Mouse (Mus musculus): ENCODE data around the gene Galnt16.

The Galnt16 gene

DNA sequence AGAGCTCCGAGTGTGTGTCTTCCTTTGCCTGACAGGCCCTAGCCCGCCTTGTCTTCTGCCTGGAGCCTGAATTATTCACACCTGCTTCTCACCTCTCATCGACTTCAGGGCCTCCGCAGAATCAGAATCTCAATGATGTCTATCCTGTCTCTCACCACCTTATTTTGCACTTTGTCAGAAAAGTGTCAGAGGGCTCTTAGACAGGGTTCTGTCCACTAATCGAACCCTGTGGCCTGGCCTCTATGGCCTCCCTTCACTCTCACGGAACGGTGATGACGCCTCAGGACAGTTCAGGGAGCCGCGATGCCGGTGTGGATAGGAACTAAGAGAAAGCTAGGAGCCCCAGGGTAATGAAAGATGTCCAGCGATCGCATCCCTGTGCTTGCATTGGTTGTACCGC, at the start of gene Galnt16:
Gene Galnt16, plus strand, starts transcription at position 301 of the 400 bp plus-strand sequence.
- DNase-seq (ENCODE audit: low read depth): no peak

DNA sequence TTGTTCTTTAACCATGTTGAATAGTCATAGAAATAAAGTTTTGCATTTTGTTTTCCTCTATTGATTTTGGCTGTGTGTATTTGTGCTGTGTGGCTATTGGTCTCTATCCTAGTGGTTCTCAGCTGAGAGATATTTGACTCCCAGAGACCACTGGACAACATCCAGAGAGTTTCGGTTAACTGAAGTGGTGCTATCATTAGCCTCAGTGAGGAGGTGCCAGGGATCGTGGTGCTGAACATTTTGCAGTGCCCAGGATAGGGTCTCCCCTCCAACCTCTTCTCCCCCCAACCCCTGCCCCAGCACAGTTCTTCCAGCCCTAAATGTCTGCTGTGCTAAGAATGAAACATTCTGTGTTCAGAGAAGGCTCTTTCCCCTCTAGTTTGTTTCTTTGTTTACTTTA, 47.9 kb upstream of the Galnt16 start:
- no peak for DNase-seq (ENCODE audit: low read depth)

DNA sequence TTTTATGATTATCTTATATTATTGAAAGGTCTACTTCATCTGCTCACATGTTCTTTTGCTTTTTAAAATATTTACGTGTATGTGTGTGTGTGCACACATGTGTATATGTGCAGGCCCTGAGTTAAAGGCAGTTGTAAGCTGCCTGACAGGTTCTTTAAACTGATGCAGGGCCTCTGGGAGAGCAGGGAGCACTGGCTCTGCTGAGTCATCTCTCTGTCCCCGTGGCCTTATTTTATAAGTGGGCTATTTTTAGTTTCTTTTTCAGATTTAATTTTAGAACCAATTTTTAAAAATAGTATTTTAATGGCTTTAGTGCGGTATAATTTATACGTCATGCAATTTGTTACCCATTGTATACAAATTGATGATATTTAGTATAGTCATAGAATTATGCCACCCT, 46.2 kb upstream of the Galnt16 start:
- no peak for DNase-seq (ENCODE audit: low read depth)

DNA sequence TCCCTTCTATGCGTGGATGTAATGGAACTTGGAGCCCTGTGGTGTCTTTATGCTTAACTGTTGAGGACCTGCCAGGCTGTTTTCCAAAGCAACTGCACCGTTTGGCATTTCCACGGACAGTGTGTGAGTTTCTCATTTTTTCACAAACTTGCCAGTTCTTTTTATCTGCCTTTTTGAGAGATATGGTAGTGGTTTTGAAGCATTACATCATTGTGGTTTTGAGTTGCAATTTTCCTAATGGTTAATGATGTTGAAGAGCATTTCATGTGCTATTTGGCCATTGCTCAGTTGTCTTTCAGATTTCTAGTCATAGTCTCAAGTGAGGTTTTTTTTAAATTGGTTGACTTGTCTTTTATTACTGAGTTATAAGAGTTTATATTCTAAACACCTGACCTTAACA, 44.3 kb upstream of the Galnt16 start:
- no peak for DNase-seq (ENCODE audit: low read depth)

DNA sequence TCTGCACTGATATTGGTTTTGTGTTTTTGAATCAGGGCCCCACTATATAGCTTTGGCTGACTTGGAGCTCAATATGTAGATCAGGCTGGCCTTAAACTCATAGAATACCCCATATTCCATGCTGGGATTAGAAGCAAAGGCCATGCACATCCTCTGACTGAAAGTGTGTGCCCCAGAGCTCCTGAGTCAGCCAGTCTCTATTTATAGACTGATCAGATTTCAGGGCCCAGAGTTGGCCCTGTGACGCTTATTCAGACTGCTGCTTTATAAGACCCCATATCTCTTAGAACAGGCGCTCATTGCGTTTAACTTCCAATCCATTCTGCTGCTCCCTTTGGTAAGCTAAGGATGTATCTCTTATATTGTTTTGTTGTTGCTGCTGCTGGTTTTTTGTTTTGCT, 38.1 kb upstream of the Galnt16 start:
- no peak for DNase-seq (ENCODE audit: low read depth)

DNA sequence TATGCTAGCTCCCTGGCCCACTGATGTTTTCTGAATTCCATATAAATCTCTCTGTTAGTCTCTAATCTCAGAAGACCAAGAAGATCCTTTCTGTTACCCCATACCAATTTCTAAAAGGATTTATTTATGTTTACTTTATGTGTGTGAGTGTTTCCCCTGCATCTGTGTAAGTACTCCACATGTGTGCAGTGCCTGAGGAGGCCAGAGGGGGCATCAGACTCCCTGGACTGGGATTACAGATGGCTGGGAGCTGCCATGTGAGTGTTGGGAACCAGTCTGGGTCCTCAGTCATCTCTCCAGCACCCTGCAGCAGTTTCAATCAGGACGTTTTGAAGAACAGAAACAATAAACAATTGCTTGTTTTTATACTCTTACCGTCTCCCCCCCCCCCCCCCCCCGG, 34.7 kb upstream of the Galnt16 start:
- no peak for DNase-seq (ENCODE audit: low read depth)

DNA sequence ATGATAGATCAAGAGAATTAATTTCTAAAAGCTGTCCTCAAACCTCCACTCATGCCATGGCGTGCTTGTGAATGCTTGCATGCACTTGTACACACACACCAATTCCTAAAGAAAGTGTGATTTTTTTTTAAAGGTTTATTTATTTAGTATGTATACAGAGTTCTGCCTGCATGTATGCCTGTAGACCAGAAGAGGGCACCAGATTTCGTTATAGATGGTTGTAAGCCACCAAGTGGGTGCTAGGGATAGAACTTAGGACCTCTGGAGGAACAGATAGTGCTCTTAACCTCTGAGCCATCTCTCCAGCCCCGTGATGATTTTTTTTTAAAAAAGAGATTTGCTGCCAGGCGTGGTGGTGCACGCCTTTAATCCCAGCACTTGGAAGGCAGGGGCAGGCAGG, 24.8 kb upstream of the Galnt16 start:
- no peak for DNase-seq (ENCODE audit: low read depth)

DNA sequence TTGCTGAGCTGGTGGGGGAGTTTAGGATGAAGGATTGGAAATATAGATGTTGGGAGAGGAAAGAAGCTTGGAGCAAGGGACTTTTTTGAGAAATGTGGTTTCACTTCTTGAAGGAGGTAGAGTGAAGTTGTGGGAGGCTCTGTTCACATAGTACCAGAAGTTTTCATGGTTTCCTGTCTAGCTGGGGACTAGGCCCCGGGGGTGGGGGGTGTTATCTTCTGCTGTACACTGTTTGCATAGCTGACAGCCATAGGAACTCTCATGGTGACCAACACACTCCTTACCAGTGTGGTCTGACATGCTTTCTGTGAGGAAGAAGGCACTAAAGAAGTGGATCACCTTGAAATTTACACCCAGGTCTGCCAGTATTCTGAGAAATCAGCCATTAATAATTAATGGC, 22.4 kb upstream of the Galnt16 start:
- DNase-seq (ENCODE audit: low read depth): no peak

DNA sequence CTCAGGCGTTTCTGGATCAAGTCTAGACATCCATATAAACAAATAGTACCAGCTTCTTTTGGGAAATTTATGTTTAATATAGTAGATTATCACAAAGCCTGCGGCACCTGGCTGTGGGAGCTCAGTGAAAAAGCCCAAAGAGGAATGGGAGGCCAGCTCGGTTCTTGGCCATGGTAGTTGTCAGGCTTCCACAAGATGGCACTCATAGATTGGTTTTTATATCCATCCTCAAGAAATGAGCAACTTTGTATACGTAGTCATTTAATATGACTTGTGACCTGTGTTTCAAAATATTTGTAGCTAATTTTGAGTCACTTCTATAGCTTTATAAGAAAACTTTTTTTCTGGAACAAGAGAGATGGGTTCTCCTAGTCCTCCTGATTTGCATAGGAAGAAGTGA, 19.7 kb upstream of the Galnt16 start:
- no peak for DNase-seq (ENCODE audit: low read depth)

DNA sequence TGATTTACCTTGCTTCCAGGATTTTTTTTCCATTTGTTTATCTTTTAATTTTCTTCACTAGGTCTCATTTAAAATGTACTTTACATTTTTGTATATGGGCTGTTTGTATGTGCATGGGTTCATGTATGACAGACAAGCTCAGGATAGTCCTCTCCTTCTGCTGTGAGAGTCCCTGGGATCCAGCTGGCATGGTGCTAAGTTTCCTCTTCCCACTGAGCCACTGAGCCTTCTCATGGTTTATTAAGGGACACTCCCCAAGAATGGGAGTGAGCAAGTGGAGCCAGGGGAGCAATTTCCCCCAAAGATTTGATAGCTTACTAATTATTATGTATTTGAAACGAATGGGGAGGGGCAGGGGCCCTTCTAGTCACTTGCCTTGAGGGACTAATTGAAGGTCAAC, 17.6 kb upstream of the Galnt16 start:
- DNase-seq (ENCODE audit: low read depth): no peak

DNA sequence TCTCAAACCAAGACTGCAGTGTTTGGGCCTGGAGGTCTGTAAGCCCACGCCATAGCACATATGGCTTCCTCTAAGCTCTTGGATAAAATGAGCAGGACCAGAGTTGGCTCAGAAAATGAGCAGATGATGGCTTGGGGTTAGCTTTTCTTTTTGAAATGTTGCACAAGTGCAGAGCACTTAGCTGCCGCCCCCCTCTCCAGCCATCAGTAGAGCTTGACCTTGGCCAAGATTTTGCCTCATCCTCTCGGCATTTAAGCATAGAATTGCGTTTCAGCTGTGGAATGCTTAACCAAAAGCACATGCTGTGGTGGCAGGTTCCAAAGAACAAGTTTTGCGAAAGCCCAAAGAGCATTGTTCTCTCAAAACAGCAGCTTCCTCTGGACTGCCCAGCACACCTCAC, 13.4 kb upstream of the Galnt16 start:
- DNase-seq (ENCODE audit: low read depth): no peak

DNA sequence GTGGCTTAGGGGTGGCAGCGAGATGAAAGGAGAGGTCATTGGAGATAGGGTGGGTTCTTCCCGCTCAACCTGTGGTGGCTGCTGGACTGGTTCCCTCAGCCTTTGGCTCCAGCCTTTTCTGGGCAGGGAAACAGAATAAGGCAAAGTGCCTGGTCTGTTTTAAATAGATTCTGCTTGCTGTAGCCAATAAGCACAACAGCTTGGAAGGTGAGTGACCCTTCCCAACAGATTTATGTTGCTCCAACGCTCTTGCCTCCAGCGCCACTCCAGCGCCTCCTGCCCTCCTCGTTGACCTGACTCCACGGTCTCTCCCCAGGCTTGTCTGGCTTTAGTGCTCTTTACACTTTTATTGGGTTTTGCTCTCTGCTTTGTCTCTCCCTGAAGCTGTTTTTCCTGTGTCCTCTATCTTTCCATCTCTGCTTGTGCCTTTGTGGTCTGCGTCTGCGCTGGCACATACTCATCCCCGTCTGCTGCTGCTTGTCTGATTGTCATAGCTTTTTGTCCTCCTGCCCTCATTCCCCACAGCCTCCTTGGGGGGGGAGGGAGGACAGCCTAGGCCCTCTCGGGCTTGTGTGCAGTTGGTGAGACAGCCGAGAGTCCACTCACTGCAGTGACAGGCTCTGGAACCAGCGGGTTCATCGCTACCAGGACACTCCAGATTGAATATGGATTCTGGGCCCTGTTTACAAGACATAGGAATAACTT, 10.9 kb upstream of the Galnt16 start:
- DNase-seq (ENCODE audit: low read depth): no peak

DNA sequence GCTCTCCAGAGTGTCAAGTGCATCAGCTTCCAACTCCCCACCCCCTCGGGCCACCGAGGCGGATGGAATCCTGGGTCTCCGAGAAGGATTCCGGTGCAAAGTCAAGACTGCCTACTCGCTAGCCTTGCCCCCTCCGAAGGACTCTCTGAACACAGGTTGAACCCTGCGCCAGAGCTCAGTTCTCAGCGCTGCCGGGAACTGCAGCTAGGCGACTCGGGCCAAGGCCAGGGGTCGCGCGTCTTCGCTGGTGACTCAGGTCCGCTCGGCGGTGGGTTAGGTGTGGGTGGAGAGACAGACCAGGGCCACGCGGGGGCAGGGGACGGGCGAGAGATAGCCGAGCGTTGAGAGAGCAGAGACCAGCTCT, 298 bp downstream of the Galnt16 start:
- no peak for DNase-seq (ENCODE audit: low read depth)

DNA sequence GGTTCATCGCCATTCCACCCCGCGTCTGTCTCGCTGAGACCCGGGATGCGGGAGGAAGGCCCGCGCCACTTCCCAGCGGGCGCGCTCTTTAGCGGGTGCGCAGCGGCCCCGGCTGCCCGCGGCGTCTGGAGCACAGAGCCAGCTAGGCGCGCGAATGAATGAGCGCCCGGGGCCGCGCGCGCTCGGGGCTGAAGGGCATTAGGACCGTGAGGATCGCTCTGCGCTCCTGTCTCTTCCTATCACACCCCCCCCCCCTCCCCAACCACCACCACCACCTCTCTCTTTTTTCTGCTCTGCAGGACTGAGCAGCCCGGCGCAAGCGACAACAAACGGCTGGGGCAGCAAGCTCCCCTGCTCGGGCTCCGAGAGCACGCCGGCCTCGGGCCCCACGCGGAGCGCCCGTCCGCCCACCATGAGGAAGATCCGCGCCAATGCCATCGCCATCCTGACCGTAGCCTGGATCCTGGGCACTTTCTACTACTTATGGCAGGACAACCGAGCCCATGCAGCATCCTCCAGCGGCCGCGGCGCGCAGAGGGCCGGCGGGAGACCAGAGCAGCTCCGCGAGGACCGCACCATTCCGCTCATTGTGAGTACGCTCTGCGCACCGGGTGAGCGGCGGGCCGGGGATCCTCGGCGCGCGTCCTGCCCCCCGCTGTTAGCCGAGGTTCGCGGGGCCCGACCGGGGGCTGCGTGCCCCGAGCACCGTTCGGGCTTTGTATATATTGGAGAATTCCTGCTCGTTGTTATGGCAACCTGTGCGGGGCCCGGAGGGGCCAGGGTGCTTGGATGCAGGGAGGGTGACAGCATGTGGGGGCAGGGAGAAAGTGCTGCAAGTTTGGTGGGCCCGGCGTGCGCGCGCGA, 912 bp downstream of the Galnt16 start:
- DNase-seq (ENCODE audit: low read depth): no peak

DNA sequence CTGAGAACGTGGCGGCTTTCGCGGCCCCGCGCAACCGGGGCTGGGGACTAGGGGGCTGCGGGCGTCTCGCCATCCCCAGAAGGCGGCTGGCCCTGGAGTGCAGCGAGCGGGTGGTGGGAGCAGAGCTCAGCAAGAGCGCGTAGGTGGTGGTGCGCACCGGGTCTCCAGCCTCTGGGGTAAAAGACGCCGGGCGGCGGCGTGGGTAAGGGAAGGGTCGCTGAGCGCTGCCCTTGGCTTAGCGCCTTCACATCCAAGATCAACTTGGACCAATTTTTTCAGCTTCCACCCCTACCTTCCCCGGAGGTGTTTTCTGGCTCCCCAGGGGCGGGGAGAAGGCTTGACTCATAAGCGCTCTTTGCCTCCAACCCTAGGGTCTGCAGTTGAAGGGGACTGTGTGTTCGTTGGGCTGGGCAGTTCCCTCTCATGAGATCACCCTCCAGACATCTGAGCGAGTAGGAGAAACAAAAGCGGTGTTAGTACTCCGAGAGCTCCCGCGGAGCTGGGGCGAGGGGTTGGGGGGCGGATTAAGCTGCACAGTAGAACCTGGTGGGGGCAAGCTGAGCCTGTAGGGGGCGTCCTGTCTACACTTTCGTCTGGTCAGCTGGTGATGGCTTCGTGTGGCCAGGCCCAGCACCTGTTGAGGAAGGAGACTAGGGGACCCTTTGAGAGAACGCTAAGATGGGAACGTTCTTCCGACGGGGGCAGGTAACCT, 1.7 kb downstream of the Galnt16 start:
- no peak for DNase-seq (ENCODE audit: low read depth)

DNA sequence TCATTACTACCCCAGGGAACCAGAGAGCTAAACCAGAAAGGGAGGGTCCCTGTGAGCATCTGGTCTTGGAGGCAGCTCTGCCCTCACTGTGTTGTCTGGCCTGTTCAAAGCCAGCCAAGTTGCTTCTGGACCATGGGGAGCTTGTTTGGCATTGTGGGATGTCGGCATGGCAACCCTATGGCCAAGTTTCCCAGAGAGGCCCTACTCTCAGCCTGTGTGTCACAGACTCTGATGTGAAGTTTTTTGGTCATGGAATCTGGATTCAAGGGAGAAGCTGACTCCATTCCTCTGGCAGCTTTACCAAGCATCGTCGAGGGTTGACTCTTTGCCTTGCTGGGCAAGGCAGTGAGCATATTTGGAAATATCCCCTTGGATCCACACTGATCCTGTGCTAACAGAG, 3.9 kb downstream of the Galnt16 start:
- no peak for DNase-seq (ENCODE audit: low read depth)

DNA sequence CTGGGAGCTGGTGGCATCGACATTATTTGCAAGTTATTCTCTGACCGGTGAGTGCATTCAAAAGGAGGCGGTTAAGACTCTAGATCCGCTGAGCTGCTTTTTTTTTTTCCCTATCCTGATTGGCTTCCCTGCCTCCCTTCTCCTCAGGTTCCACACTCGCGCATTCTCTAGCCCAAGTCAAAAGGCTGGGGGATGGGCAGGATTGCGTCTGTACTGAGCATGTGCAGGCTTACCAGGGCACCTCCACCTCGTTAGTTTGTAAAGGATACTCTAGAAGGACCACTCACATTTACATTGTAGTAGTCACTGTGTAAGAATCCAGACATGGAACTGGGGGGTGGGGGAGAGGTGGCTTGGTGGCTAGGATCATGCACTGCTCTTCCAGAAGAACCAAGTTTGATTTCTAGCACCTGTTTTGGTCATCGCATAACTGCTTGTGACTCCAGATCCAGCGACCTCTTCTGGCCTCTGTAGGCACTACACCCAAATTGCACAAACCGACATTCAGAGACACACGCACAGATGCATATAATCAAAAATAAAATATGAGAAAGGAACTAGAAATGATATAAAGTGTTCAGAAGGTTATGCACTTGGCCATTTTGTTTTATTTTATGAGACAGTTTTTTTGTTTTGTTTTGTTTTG, 6.3 kb downstream of the Galnt16 start:
- no peak for DNase-seq (ENCODE audit: low read depth)

DNA sequence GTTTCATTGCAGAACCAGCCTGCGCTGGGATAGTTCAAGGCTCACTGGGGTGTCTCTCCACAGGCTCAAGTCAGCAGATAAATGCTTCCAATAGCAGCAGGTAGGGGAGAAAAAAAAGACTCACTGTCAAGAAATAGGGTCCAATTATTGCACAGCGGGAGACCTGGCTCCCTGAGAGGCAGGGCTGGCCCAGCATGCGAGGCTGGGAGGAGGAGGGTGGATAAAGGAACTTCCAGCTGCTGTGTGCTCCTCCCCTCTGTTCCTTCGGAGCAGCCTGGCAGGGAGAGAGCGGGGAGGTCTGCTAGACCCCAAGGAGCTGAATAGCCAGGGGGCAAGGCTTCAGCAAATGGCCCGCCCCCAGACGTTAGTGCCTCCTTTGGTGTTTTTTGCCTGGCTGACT, 7.4 kb downstream of the Galnt16 start:
- DNase-seq (ENCODE audit: low read depth): no peak

DNA sequence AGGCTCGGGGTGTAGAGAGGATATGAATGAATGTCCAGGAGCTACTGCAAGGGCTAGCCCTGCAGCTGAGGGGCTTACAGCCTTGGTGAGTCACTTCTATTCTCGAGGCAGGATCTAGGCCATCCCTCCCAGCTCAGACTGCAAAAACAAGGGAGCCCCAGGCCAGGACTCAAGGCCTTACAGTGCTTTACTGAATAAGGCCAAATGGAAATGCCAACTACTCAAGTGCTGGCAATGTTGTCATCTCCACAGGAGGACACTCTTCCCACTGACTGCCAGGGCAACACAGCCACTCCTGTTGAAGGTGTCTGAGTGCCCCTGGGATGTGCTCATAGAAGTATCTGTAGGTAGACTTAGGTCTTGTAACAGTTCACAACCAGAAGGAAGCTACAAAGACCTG, 8.4 kb downstream of the Galnt16 start:
- no peak for DNase-seq (ENCODE audit: low read depth)

DNA sequence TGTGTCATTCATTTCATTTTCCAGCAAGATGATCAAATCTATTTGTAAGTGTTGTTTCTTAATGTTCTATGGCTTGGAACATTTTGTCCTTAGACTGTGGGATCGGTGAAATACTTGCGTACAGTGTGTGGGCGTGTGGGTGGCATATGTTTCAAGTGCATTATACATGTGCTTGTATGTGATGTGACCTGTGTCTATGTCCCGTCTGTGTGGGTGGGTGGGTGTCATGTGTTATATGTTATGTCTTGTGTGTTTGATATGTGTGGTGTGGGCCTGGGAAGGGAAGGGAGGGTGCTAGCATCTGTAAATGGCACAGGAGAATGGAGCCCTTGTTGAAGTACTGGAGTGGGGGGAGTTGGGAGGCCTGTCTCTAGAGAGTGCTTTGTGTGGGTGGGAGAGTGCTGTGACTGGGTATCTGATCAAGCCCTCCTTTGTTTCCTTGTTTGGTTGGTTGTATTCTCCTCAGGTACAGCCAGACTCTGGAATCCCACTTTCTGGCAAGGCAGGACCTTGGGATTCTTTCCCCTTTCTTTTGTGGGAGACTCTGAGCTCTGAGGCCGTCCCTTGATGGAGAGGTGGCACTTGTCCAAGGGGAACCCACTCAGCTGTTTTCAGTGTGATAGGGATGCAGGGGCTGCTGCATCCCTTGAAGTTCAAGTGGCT, 9.8 kb downstream of the Galnt16 start:
- no peak for DNase-seq (ENCODE audit: low read depth)

DNA sequence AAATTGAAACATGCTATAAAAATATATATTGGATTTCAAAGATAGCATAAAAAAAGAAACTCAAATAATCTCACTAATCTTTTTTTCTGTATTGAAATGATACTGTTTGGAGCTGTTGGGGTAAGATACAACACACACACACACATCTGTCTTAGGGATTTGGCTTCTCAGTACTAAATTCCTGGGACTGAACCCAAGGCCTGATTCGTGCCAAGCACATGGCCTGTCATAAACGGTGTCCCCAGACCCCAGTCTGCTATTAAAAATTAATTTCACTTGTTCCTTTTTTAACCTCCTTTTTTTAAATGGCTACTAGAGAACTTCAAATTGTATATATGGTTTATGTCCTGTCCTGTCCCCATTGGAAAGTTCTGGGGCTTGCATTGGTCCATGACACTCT, 12.0 kb downstream of the Galnt16 start:
- DNase-seq (ENCODE audit: low read depth): no peak

DNA sequence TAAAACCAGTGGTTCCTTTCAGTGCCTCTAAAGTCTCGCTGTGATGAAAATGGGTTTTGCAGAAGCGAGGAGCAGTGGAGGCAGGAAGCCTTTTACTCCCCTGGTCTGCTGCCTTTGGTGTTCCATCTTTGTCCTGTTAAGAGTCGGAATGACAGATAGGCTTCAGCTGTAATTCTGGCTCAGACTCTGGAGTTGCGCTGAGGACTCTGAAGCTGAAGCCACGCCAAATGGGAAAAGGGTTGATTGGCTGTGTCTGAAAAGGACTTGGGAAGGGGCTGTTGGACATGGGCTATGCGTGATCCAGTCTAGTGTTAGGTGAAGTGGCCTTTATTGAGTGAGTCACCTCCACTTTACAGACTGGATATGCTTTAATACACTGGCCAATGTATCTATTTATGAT, 12.6 kb downstream of the Galnt16 start:
- DNase-seq (ENCODE audit: low read depth): no peak

Measured in induced T-regulatory cell, adult 2 months (primary cell).